Mouse (Mus musculus): Measurements from ENCODE around the gene Spata21. TPM values are rescaled to one million over a fixed set of nuclear protein-coding genes. Genes with fewer than 3 reads are reported as not detected.

Spata21 gene
- under 1 TPM; 0.43 to 0.79 TPM for total RNA-seq (2021)

DNA sequence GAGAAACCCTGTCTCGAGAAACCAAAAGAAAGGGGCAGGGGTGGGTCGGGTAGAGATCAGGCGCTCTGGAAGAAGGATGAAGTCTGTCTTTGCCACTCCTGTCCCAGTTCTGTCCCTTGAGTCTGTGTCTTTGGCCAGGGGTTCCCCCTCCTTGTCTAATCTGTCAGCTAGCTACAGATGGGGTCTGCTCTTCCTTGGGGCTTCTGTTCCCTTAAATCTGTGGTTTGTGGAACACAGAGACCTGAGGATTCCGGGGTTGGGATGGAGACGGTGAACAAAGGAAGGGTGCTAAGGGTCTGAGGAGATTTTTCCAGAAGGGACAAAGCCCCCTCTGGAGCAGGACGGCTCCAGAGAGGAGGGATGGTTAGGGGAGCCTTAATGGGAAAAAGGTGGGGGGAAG is at the start of gene Spata21:
TSS of gene Spata21 (plus strand) at position 301 of the 400 bp plus-strand sequence.
- DNase-seq (ENCODE audit: low spot score in 2 of 2): no peak
- intact Hi-C loops (cut with DNase I): no loop called here

DNA sequence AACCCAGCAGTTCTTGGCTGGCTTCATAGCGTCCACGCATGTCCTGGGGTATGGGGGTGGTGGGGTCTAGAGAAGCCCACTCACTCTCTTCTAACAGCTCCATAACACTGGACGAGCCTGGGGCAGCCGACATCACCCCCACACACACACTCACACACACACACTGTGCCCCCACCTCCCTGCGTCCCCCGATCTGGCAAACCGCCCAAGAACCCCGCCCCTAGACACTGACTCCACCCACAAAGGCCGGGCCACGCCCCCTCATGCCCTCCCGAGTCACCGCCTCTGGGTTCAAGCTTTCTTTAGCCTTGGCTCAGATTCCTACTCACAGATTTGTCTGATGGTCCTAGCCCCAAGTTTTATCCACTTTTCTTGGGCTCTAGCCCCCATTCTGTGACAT is 47.0 kb upstream of the Spata21 start:
- intact Hi-C loops (cut with DNase I): no loop called here
- no peak for DNase-seq (ENCODE audit: low spot score in 2 of 2)

GRCm38 (mm10) chr4:141044816-141045215 is 43.3 kb upstream of the Spata21 start:
- peak in 1 of 2 experiments; percentile 35 for DNase-seq (ENCODE audit: low spot score in 2 of 2)
- intact Hi-C loops (cut with DNase I): loop anchor here (2.0 kb wide), 1 partner anchor 16 kb away; the partner anchor contains the start of gene Crocc

DNA sequence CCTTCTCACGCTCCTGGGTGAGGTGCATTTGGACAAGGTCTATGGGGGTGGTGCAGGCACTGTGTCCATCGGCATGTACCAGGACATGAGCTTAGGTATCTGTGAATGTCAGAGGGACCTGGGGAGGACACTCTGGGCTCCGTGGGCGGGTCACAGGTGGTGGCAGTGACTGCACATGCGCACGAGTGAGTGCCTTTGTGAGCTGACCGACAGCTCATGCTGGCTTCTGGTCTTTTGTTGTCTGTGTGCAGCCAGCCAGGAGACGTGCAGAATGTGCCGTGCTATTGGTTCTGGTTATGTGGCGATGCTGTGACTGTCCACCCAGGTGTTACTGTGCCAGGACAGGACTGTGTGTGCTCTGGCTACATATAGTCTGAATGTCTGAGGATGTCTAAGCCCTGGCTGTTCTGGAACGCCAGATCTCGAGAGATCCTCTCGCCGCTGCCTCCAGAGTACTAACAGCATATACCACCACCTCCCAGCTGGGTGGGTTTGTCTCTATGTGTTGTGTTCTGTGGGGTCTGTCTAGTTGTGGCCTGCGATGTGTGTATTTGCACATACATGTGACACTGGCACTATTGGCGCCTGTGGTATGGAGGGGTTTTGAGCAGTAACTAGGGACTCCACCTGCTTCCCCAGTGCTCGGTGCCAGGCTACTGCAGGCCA is 39.2 kb upstream of the Spata21 start:
- no peak for DNase-seq (ENCODE audit: low spot score in 2 of 2)

GRCm38 (mm10) chr4:141049476-141049835 is 38.7 kb upstream of the Spata21 start:
- DNase-seq (ENCODE audit: low spot score in 2 of 2): no peak
- intact Hi-C loops (cut with DNase I): no loop called here

More for the DNA sequence above, 39.2 kb upstream of the Spata21 start:
- intact Hi-C loops (cut with DNase I): no loop called here

DNA sequence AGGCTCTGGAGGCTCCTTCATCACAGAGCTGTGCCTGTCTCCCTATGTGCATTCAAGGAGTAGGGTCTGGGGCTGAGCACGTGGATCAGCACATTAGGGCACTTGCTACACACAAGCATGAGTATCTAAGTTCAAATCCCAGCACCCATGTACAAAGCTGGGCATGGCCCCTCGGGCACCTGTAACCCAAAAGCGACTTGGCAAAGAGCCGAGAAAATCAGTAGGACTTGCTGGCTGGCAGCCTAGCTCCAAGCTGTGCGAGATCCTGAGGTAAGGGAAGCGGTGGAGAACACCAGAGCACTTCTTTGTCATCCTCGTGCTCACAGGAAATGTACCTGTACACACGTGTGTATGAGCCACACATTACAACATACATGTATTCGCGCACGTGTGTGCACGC is 35.7 kb upstream of the Spata21 start:
- no peak for DNase-seq (ENCODE audit: low spot score in 2 of 2)
- intact Hi-C loops (cut with DNase I): no loop called here

DNA sequence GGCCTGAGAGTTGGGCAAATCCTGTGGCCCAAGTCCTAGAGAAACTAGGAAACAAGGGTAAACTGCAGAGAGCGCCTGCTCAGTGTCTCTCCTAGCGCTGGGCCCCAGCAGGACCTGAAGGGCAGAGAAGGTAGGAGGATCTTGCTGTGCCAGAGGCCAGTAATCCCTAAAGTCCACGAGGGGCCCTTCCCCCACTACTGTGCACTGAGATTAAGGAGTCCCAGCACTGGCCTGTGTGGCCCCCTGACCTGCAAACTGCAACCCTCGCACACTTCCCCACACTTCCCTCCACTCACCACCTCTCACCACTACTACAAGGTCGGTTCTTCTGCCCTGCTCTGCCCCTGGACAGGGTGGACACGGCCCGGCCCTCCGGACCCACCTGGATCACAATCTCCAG is 35.0 kb upstream of the Spata21 start:
- intact Hi-C loops (cut with DNase I): no loop called here

DNA sequence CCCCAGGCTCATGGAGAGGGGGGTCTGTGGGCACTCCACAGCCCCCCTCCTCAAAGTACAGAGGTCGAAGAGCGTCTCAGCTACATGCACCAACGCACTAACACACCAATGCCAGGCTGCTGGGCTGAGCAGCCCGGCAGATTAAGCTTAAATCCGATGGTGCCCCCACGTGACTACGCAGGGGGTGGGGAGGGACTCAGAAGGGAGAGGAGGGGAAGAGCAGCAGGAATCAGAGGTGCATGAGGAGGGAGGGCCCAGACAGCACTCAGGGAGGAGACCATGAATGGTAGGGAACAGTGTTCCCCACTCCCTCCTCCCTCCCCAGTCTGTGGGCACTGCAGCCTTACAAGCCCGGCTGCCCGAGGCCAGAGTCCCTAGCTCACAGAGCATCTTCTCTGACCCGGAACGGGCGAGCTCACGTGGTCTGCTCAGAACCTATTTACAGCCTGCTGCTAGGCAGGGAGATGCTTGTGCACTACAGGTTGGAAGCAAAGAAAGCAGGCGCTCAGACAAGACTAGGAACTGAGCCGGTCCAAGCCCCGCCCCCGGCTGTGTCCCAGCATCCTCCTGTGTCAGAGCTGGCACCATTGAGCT is 34.5 kb upstream of the Spata21 start:
- intact Hi-C loops (cut with DNase I): no loop called here
- DNase-seq (ENCODE audit: low spot score in 2 of 2): peak; percentile 77 to 85

More for the DNA sequence above, 35.0 kb upstream of the Spata21 start:
- no peak for DNase-seq (ENCODE audit: low spot score in 2 of 2)

GRCm38 (mm10) chr4:141056970-141057369 is 31.2 kb upstream of the Spata21 start:
- no peak for DNase-seq (ENCODE audit: low spot score in 2 of 2)
- intact Hi-C loops (cut with DNase I): no loop called here

GRCm38 (mm10) chr4:141058835-141059234 is 29.3 kb upstream of the Spata21 start:
- intact Hi-C loops (cut with DNase I): no loop called here
- no peak for DNase-seq (ENCODE audit: low spot score in 2 of 2)

GRCm38 (mm10) chr4:141059616-141060425 is 28.3 kb upstream of the Spata21 start:
- intact Hi-C loops (cut with DNase I): loop anchor here (2.0 kb wide), 1 partner anchor 15 kb away; no protein-coding TSS in a partner anchor
- no peak for DNase-seq (ENCODE audit: low spot score in 2 of 2)

- intact Hi-C loops (cut with DNase I): loop anchor here (2.0 kb wide), 1 partner anchor 16 kb away; no protein-coding TSS in a partner anchor
- DNase-seq (ENCODE audit: low spot score in 2 of 2): peak; percentile 97 to 98
These were observed 27.5 kb upstream of the Spata21 start, which contains the start of gene Crocc for GRCm38 (mm10) chr4:141060426-141061301. Crocc (minus strand) TSS chr4:141060550.

- intact Hi-C loops (cut with DNase I): no loop called here
- no peak for DNase-seq (ENCODE audit: low spot score in 2 of 2)
These were observed 24.0 kb upstream of the Spata21 start for GRCm38 (mm10) chr4:141064104-141064659.

DNA sequence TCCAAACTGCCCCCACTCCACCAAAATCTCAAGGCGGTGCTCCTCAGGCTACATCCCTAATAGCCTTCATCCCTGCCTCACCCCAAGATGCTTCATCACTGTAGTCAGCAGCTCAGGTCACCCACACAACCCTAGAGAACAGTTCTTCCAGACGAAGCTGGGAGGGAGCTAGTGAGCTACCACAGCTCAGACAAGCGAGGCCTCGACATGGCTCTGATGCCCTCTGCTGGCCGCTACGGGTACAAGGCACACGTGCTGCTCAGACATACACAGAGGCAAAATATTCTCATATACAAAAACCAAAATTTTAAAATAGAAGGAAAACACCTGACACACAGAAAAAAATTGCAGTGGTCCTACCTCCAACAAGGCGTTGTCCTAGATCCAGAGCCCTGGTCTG is 23.0 kb upstream of the Spata21 start:
- intact Hi-C loops (cut with DNase I): no loop called here
- peak; percentile 78 to 80 for DNase-seq (ENCODE audit: low spot score in 2 of 2)

DNA sequence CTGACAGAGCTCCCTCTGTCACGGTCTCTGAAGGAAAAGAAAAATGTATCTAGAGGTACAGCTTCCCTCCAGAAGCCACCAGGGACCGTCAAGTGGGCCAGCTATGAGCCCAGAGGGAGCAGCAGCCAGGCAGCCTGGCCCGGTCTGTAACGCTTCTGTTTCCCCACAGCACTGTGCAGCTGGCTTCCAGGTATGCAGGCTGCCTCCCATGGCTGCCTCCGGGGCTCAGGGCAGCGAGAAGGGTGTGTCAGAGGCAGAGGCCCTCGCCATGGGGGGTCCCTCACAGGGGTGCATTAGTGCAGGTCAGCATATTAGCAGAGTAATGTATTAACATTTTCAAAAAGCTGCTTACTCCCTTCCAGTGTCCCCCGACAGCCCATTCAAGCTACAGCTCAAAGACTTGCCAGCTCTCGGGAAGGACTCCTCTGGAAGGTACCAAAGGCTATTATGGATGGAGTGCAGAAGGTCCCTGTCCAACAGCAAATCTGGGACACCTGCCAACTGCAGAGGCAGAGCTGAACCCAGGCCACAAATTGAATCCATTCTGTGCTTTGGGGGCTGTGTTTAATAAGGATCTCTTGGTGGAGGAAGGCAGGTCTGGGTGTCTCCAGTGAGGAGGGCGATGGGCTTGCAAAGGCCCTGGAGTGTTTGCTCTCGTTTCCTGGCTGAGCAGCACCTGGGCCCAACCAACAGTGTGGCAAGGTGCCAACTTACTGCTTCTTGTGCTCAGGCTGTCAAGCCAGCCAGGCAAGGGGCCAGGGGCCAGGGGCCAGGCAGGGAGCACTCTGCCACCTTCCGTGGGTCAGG is 21.2 kb upstream of the Spata21 start:
- intact Hi-C loops (cut with DNase I): no loop called here
- no peak for DNase-seq (ENCODE audit: low spot score in 2 of 2)

- no peak for DNase-seq (ENCODE audit: low spot score in 2 of 2)
- intact Hi-C loops (cut with DNase I): no loop called here
These were observed 20.6 kb upstream of the Spata21 start for GRCm38 (mm10) chr4:141067516-141068046.

DNA sequence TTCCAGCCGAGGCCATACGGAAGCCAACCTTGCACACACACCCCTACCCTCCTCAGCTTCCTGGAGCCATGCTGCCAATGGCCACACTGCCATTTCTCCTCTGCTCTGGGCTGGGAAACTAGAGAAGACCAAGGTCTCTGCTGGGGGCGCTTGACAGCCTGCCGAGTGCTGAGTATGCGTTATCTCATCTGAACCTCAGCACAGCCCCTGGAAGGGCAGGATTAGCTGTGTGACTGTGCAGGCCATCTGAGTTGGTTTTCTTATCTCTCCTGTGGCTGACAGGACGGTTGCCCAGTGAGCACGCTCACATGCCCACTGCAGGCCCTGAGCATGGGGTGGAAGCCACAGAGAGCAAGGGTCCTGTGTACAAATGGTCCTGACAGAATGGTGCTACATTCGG is 19.5 kb upstream of the Spata21 start:
- DNase-seq (ENCODE audit: low spot score in 2 of 2): no peak
- intact Hi-C loops (cut with DNase I): no loop called here

DNA sequence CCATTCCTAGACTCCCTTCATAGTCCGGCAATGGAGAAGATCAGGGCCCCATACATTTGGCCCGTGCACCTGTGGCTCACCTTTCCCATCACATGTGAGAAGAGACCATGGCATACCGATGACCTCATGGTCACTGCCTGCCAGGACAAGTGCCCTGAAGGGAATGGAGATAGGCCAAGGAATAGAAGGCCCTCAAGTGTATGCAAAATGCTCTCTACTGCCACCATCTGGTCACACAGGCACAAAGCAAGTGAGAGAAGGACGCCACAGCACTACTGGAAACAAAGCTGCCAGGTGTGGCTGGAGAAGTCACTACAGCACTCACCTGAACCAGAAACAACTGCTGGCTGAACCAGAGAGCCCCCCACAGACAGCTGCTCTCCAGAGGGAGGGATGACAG is 18.4 kb upstream of the Spata21 start:
- intact Hi-C loops (cut with DNase I): no loop called here
- no peak for DNase-seq (ENCODE audit: low spot score in 2 of 2)
